Mouse (Mus musculus): ENCODE measurements around the gene Tmc4. TPM values are rescaled to one million over a fixed set of nuclear protein-coding genes. Genes with fewer than 3 reads are reported as not detected.

The Tmc4 gene
- total RNA-seq, 2 experiments from 2014 or later, result 0.54 to 1.2 TPM

DNA sequence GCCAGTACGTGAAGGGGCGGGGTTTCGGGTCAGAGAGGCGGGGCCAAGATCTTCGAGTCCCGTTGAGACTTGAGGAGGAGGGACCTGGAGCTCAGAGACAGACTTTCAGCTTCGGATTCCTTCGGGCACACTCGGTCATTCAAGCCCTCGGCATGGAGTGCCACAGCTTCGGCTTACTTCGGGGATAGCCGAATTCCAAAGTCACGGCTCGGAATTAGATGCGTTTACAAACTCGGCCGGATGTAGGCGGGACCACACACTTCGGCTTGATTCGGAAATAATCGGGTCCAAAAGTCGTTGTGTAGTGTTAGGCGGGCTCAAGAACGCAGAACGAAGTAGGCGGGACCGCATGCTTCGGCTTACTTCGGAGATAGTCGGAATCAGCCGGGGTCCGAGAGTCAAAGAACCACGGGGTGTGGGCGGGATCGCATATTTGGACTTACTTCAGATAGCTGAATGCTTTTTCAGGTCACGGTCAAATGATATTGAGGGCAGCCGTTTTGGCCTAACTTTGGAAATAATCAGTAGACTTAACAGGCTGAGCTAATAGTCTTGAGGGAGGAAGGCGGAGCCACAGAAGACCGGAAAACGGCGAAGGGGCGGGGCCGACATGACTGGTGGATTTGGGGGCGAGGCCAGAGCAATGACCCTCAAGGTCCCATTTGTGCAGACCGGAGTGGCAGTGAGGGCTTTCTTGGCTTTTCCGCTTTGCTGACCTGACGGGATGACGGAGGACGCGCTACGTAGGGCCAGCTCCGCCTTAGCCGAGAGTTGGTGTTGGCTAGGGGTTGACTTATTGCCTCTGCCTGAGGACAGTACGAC lies 15.8 kb upstream of the Tmc4 start, which contains the start of gene Mboat7:
Gene Mboat7, minus strand, starts transcription at position 537 of the 822 bp plus-strand sequence.
- peak; percentile 94 for DNase-seq
- intact Hi-C loops (cut with DNase I), result loop anchor here (5.0 kb wide), 1 partner anchor 46 kb away; the partner anchor contains the start of gene Cnot3

DNA sequence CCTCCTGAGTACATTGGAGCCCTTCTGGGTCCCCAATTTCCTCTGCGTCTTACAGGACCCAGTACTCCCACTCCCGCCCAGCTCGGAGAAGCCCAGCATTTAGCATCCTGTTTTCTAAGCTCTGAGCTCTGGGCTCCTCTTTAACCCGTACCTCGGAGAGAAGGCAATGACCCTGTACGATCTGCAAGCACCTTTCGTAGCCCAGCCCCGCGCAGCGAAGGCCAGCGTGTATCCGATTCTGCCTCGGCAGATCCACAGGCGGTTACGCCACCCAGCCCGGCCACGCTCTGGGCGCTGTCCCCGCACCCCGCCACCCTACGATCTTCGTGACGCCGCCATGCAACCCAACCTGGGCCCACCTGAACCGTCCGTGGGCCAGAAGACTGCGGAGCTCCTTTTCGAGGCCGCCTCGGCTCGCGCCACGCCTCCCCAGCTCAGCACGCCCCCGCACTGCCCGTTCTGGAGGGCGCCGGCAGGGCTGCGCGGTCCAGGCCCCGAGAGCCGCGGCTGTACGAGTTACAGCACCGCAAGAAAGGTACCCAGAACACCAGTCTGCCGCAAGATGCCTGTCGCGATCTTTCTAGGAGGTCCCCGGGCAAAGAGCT lies 15.1 kb upstream of the Tmc4 start, which contains the start of gene Tsen34:
Gene Tsen34, plus strand, starts transcription at position 482 of the 605 bp plus-strand sequence.
- no peak for DNase-seq
- intact Hi-C loops (cut with DNase I), result loop anchor here (5.0 kb wide), 1 partner anchor 45 kb away; the partner anchor contains the start of gene Cnot3

DNA sequence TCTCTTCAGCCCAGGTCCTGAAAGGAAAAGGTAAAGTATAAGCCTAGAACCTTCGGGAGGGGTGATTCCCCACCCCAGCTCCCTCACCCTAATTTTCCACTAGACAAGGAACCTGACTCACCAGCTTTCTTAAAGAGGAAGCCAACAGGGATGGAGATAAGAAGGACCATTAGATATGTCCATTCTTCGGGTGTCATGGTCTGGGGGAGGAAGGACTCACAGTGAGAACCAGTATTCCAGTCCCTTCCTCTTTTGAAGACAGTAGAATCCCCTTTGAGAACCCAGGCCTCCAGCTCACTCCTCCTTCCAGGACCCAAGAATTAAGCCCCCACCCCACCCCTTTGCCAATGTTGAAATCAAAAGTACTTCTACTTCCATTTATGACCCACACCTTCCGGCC lies 14.6 kb upstream of the Tmc4 start:
- intact Hi-C loops (cut with DNase I), result loop anchor here (5.0 kb wide), 1 partner anchor 45 kb away; the partner anchor contains the start of gene Cnot3

DNA sequence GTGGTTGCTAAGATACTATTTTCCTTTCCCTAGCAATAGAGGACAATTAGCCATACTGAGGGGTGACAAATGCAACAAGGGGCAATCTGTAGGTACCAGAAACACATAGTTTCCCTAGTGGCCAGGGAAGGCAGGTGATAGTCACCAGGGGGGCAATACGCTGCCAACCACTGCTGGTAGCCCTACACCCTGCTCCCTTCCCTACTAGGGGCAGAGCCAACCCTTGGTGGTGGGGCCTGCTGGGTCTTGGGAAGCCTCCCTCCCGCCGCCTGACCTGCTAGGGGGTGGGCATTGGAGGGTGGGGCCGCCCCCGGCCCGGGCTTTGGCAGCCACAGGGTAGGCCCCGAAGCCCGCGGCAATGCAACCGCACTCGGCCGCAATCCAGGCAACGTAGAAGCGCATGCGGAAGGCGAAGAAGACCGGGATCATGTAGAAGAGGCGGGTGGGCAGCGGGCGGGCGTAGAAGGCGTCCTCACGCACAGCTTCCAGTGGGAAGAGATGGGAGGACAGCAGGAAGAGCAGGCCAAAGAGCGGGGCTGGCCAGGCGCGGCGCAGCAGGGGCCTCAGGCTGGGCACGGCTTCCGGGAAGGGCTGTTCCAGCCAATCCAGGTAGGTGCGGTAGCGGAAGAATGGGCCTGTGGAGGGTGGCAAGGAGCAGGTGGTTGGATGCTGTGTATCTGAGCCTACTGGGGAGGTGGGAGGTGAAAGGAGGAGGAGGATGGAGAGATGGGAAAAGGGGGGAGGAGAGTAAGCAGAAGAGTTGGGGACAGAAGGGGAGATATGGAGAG lies 8.2 kb upstream of the Tmc4 start:
- intact Hi-C loops (cut with DNase I), result no loop called here
- DNase-seq, result no peak

More for the DNA sequence above, 14.6 kb upstream of the Tmc4 start:
- DNase-seq, result no peak

- DNase-seq, result no peak
- intact Hi-C loops (cut with DNase I), result no loop called here
Observed at GRCm38 (mm10) chr7:3684698-3685097, 7.3 kb upstream of the Tmc4 start.

DNA sequence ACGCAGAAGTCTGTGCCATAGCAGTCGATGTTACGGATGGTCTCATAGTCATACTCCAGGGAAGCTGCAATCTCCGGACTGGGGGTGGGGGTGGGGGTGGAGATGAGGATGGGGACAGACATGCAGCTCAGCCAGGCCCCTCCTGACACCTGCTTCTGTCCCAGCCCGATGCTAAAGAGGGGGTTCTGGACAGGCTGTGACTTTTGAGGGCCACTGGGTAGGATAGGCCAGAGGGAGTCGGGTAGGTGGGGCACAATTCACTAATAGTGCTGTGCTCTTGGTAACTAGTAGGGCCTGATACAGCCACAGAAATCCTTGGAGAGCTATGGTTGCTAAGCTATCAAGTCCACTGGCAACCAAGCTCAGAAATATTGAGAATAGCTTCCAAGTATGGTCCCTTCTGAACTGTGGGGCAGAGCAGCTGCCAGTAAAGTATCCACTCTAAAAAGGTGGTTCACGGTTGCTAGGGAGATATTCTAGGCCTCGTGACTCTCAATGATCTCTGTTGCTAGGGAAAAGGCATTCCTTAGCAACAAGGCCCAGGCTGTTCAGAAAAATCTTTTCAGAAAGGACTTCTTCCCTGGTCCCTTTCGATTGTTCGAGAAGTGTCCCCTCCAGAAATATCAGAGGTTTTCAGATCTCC lies 6.7 kb upstream of the Tmc4 start:
- intact Hi-C loops (cut with DNase I), result no loop called here
- no peak for DNase-seq

DNA sequence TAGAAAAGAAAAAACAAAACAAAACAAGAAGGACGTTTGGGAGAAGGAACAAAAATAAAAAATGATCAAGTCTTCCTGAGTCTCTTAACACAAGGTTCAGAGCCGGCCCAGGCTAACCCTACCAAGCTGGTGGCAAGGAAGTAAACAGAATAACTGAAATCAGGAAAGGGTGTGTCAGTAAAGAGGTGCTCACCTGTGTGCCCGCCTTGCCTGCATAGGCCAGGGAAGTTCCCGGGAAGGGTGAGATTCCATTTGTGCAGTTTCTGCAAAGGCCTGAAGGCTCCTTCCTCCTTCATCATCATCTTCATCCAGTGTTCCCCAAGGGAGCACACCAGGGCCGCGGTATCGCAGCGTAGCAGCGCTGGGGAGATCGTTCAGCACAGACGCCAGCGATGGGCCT lies 982 bp downstream of the Tmc4 start:
- no peak for DNase-seq
- intact Hi-C loops (cut with DNase I), result no loop called here

- intact Hi-C loops (cut with DNase I), result loop anchor here (2.0 kb wide), 1 partner anchor 796 kb away; no protein-coding TSS in a partner anchor
- DNase-seq, result no peak
Observed at GRCm38 (mm10) chr7:3675228-3675548, 2.2 kb downstream of the Tmc4 start.

DNA sequence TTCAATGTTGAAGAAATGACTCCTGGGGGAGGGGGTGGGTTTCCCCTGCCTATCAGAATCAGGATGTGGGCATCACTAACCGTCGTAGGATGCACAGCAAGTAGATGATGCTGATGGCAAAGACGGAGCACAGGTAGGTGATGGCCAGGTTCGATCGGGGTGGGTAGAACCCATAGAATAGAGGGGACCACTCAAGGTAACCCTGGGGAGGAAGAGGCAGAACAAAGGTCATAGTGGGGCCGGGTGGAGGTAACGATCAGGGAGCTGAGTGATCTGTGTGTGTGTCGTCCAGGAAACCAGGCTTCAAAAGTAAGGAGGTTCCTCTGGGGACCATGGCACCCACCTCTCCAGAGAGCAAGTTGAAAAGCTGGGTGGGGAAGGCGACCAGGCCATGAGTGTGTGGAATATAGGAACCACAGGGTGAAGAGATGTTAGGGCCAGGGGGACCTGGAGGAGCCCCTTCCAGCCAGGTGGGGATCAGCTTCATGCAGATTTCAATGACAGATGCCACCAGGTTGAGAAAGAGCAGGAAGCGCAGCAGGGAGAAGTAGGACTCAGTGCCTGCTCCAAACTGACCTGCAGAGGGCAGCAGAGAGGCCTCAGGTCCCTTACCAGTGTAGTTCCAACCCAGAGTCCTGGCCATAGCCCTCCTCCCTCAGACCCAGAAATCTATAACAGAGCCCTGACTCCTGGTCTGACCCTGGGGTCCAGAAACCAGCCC lies 2.7 kb downstream of the Tmc4 start:
- intact Hi-C loops (cut with DNase I), result loop anchor here (2.0 kb wide), 1 partner anchor 796 kb away; no protein-coding TSS in a partner anchor
- DNase-seq, result peak; percentile 81 to 89

GRCm38 (mm10) chr7:3666921-3667391 lies 10.4 kb downstream of the Tmc4 start:
- intact Hi-C loops (cut with DNase I), result loop anchor here (2.0 kb wide), 1 partner anchor 38 kb away; no protein-coding TSS in a partner anchor
- DNase-seq, result no peak

DNA sequence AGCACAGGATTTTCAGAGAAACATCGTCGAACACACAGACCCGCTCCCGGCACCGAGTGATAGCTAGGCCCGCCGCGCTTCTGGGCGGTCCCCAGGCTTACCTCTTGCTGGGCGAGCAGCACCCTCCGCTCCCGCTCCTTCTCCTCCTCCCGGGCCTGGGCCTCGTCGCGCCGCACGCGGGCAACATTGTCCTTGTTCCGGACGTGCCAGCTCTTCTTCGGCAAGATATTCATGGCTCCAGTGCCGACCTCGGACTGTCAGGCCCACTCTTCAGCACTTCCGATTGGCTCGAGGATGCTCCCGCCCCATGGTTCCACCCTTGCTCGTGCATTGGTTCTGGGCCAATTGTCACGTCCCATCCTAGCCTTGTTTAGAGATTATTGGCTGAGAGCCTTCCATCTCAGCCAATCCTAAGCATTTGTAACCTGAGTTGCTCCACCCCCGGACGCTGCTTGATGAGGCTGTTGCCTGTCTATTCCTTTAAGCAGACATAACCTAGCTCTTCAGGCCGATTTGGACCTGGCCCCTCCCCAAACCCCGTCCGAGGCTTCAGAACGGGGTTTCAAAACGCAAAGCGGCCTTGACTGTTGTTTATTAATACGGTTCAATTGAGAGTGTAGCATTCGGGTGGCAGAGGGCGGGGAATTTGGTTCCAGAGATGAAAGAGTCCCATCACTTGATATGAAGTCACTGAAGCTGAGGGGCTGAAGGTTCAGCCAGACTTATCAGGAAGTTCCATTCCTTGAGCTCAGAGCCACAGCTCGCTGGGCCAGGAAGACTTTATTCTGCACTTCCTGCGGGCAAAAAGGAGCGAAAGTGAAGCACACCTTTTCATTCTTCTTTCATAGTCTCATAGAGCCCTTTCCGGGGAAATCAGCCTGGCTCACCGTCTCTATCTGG lies 11.9 kb downstream of the Tmc4 start, which contains the start of gene Leng1:
Gene Leng1, minus strand, starts transcription at position 626 of the 900 bp plus-strand sequence.
- intact Hi-C loops (cut with DNase I), result loop anchor here (2.0 kb wide), 1 partner anchor 39 kb away; no protein-coding TSS in a partner anchor
- DNase-seq, result peak; percentile 94 to 96

- intact Hi-C loops (cut with DNase I), result loop anchor here (1.0 kb wide), 1 partner anchor 18 kb away; no protein-coding TSS in a partner anchor
- peak in 1 of 2 experiments; percentile 18 for DNase-seq
Observed at GRCm38 (mm10) chr7:3664524-3665214, 12.7 kb downstream of the Tmc4 start.

GRCm38 (mm10) chr7:3658578-3658977 lies 18.8 kb downstream of the Tmc4 start:
- DNase-seq, result no peak
- intact Hi-C loops (cut with DNase I), result no loop called here

DNA sequence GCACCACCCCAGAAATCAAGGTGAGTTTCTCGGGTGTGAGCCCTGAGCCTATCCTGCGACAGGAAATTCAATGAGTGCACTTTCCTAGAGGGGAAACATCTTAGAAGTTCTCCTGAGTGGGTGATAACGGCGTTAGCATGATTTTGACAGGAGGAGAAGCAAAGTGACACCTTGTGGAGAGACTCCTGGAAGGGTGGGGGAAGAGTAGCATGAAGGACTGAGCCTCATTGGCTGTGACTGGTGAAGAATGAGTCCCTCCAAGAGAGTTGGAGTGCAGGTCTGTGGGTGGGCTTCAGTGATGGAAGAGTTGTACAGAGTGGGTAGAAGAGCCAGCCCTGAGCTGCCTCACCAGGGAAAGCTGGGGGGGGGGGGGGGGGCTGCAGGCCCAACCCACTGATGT lies 20.4 kb downstream of the Tmc4 start:
- DNase-seq, result no peak
- intact Hi-C loops (cut with DNase I), result no loop called here

- intact Hi-C loops (cut with DNase I), result loop anchor here (1.0 to 5.0 kb wide), 2 partner anchors 18 to 46 kb away; partner anchors contain the start of genes Mboat7 and Tsen34
- no peak for DNase-seq
Observed at GRCm38 (mm10) chr7:3646641-3647040, 30.7 kb downstream of the Tmc4 start.

DNA sequence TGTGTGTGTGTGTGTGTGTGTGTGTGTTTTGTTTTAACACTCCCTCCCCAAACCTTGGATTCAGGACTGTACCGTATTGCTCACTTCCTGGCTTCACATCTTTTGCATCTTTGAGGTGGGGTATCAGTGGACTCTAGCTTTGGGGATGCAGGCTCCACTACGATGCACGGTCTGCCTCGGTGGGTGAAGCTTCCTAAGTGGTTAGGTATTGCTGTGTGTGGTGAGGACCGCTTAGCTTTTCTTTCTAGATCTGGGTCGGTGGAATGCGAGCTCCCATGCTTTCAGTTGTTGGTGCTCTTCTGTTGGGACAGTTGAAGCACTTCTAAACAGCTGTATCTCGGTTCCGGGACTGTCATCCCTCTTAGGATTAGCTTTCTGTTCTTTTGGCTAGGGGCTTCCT lies 31.2 kb downstream of the Tmc4 start:
- no peak for DNase-seq
- intact Hi-C loops (cut with DNase I), result loop anchor here (1.0 to 5.0 kb wide), 2 partner anchors 18 to 46 kb away; partner anchors contain the start of genes Mboat7 and Tsen34

GRCm38 (mm10) chr7:3645488-3646025 lies 31.8 kb downstream of the Tmc4 start:
- DNase-seq, result peak in 1 of 2 experiments; percentile 33
- intact Hi-C loops (cut with DNase I), result loop anchor here (1.0 to 5.0 kb wide), 2 partner anchors 19 to 47 kb away; partner anchors contain the start of genes Mboat7 and Tsen34

Data from heart, postnatal 36 days (tissue).